Mouse (Mus musculus) liver, embryonic 11.5 days (tissue): ENCODE measurements around the gene Myadml2. TPM values are rescaled to one million over a fixed set of nuclear protein-coding genes. Genes with fewer than 3 reads are reported as not detected.
"Not testable (repeated sequence)": the region's sequence is repeated elsewhere in the genome, so short reads cannot be mapped to it uniquely, and the experiment has no call there.

Experiments used
- ATAC-seq: fragments of 200-750 bp; cut with Nextera tagmentation; replicated peaks from 2 replicates; pipeline ENCODE4 v1.8.0; 2017; ENCODE audit warnings: moderate number of reproducible peaks, mild to moderate bottlenecking, moderate TSS enrichment, moderate library complexity; ENCODE audit not compliant: low FRiP score
- DNase-seq: peaks from one replicate; pipeline ENCODE4 v3.0.0-alpha.2; 2017; ENCODE audit warnings: low spot score
- H3K27ac ChIP-seq: fragments of 300-500 bp; sonication (generic); 2 replicates; pipeline ENCODE4 v1.5.1; 2014; ENCODE audit warnings: mild to moderate bottlenecking, low read depth, low read length, control low read depth
- H3K27me3 ChIP-seq: fragments of 300-500 bp; sonication (generic); replicated peaks from 2 replicates; pipeline ENCODE4 v1.6.1; 2014; ENCODE audit warnings: low read length, mixed read lengths; ENCODE audit not compliant: control insufficient read depth, insufficient read depth
- H3K36me3 ChIP-seq: fragments of 300-500 bp; sonication (generic); 2 replicates; pipeline ENCODE4 v1.6.1; 2014; ENCODE audit warnings: mild to moderate bottlenecking, low read length, moderate library complexity, mixed read lengths; ENCODE audit not compliant: control insufficient read depth, insufficient read depth
- H3K4me1 ChIP-seq: fragments of 300-500 bp; sonication (generic); replicated peaks from 2 replicates; pipeline ENCODE4 v1.6.1; 2014; ENCODE audit warnings: low read length, mixed read lengths; ENCODE audit not compliant: control insufficient read depth, insufficient read depth
- H3K4me2 ChIP-seq: fragments of 300-500 bp; sonication (generic); 2 replicates; pipeline ENCODE4 v1.6.1; 2014; ENCODE audit warnings: mild to moderate bottlenecking, control low read depth, moderate library complexity
- H3K4me3 ChIP-seq: fragments of 300-500 bp; sonication (generic); 2 replicates; pipeline ENCODE4 v1.5.1; 2014; ENCODE audit warnings: low read depth, low read length, control low read depth
- H3K9ac ChIP-seq: fragments of 300-500 bp; sonication (generic); 2 replicates; pipeline ENCODE4 v1.6.1; 2014; ENCODE audit warnings: low read depth, low read length, control low read depth
- H3K9me3 ChIP-seq: fragments of 300-500 bp; sonication (generic); 2 replicates; pipeline ENCODE4 v1.6.1; 2016; ENCODE audit warnings: low read length, inconsistent platforms, mixed read lengths; ENCODE audit not compliant: control insufficient read depth
- WGBS: fragments of 180-500 bp; shearing (Covaris S2); extraction: QIAGEN DNeasy Blood & Tissue Kit; methylation state at CpG from one replicate; pipeline ENCODE4 v1.1.7; 2014; 5-methylcytosine and 5-hydroxymethylcytosine counted together
- polyA plus RNA-seq: library from polyadenylated mRNA; unstranded; fragments of >200 nt; fragmentation: Nextera tagmentation; extraction: Ambion mirVana; gene quantifications from 2 replicates; pipeline ENCODE4 v1.2.1, GENCODE M21; 2014

The Myadml2 gene
- polyA plus RNA-seq, 1 experiment from 2014 or later, result 0.60 TPM

DNA sequence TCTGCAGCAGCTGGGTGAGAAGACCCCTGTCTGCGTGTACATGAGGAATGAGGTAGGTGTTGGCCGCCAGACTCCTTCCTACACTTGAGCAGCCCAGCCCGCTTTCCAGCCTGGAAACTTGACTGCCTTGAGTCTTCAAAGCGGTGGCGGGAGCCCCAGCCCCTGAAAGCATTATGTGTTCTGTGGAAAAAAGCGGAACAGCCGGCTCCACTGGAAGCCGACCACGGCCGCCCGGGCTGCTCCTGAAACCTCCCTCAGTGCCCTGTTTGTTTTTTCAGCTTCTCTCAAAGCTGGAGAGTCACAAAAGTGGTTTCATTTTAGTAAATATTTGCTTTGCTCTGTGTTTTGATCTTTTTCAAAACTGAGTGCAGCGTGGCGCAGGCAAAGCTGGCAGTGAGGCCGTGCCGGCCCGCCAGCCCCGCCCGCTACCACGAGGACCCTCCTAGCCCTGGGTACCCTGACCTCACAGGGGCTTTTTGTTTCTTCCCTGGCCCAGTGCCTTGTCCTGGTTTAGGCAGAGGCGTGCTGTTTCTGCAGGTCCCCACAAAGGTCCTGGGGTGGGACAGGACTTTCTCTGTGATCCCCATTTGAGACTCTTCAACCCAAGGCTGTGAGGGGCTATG lies 38.8 kb upstream of the Myadml2 start:
- ATAC-seq, result no peak
- Histone ChIP-seq H3K4me1 (no peaks in the 10 kb centered on the region), H3K27me3 (no peaks in the 10 kb centered on the region), H3K4me3 (no peak overlapping the region), H3K36me3 (peaks cover 11% of the 10 kb centered on the region; the same call in 1 of the 2 replicates), H3K9me3 (no peaks in the 10 kb centered on the region), H3K4me2 (no peak overlapping the region), H3K9ac (no peak overlapping the region), H3K27ac (no peak overlapping the region)
- no peak for DNase-seq
- WGBS, result 88% methylated on average over 20 of the region's 20 CpGs

DNA sequence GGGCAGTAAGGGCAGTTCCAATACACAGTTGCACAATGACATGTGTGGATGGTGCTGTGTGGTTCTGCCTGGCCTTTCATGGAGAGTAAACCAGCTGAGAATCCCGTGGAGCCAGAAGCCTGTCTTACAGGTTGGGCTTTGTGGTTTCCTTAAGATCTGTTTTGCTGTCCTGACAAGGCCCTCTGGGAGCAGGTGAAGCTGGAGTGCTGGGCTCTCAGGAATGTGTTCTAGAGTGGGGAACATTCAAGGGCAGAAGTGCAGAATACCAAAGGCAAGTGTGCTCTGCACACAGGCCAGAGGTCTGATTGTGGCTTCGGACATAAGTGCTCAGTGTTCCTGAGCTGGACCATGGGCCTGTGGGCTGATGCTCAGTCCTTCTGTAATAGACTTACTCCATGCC lies 36.7 kb upstream of the Myadml2 start:
- peaks cover 15% of the 10 kb centered on the region for H3K36me3 ChIP-seq
- H3K27me3 ChIP-seq, result no peaks in the 10 kb centered on the region
- no peak for ATAC-seq
- no peaks in the 10 kb centered on the region for H3K4me1 ChIP-seq
- H3K9me3 ChIP-seq, result no peaks in the 10 kb centered on the region
- no peak overlapping the region for H3K9ac ChIP-seq
- H3K27ac ChIP-seq, result no peak overlapping the region
- H3K4me2 ChIP-seq, result no peak overlapping the region
- H3K4me3 ChIP-seq, result no peak overlapping the region
- no peak for DNase-seq
- WGBS, result 90% methylated on average over 2 of the region's 2 CpGs

DNA sequence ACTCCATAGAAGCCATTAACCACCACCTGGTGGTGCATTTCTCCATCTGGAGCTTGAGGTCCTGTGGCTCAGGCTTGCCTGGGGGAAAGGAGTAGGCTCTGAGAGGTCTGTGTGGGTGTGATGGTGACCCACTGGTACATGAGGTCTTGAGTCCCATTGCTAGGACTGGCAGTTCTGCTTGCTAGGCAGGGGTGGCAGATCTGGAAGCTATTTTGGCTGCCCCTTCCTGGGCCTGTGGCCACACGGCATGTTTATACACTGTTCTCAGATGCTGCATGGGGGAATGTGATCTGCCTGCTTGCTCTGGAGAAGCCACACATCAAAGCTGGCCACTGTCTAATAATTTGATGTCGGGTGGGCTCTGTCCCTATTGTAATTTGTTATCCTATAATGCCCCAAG lies 36.1 kb upstream of the Myadml2 start:
- H3K27me3 ChIP-seq, result no peaks in the 10 kb centered on the region
- 86% methylated on average over 2 of the region's 2 CpGs for WGBS
- no peak overlapping the region for H3K9ac ChIP-seq
- no peak overlapping the region for H3K27ac ChIP-seq
- no peak overlapping the region for H3K4me2 ChIP-seq
- H3K4me1 ChIP-seq, result no peaks in the 10 kb centered on the region
- H3K36me3 ChIP-seq, result peaks cover 12% of the 10 kb centered on the region
- H3K9me3 ChIP-seq, result no peaks in the 10 kb centered on the region
- DNase-seq (no peak), ATAC-seq (no peak)
- no peak overlapping the region for H3K4me3 ChIP-seq

DNA sequence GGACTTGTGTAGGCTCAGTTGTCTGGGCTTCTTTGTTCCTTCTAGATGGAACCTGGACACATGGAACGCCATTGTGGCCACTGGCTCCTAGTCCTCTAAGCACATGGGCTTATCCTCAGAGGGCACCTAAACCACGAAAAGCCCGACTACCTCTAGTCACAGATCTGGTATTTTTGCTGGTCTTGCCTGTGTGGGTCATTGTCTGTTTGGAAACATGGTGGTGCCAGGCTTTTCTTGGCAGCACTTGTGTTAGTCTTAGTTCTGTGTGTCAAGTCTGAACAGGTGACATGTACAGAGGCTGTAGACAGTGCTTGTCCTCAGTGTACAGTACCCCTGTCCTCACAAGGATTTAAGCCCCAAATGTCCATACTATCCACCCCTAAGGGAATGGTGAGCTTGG lies 35.6 kb upstream of the Myadml2 start:
- 77% methylated on average over 3 of the region's 3 CpGs for WGBS
- DNase-seq (no peak), ATAC-seq (no peak)
- Histone ChIP-seq H3K9me3 (no peaks in the 10 kb centered on the region), H3K36me3 (peaks cover 10% of the 10 kb centered on the region), H3K9ac (no peak overlapping the region), H3K4me1 (no peaks in the 10 kb centered on the region), H3K27me3 (no peaks in the 10 kb centered on the region), H3K4me3 (no peak overlapping the region), H3K27ac (no peak overlapping the region), H3K4me2 (no peak overlapping the region)

DNA sequence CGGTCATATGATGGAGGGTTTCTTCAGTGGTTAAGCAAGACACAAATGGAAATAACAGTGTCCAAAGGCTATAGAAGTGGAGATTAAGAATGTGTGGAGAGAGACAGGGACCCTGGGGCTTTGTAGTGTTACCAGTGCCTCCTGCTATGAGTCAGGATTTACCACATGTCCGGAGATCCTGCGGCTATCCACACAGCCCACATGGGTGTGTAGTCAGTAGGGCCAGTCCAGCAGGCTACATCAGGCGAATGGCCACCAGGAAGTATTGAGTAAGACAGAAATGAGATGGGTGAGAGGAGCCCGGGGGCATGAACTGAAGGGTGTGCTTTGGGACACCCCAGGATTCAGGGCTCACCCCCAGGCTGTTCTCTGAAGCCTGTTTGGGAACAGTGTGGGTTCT lies 34.7 kb upstream of the Myadml2 start:
- no peaks in the 10 kb centered on the region for H3K27me3 ChIP-seq
- no peak overlapping the region for H3K4me3 ChIP-seq
- peaks cover 14% of the 10 kb centered on the region for H3K36me3 ChIP-seq
- 89% methylated on average over 5 of the region's 5 CpGs for WGBS
- H3K9ac ChIP-seq, result no peak overlapping the region
- no peak overlapping the region for H3K27ac ChIP-seq
- no peak for DNase-seq
- H3K9me3 ChIP-seq, result no peaks in the 10 kb centered on the region
- no peak overlapping the region for H3K4me2 ChIP-seq
- no peaks in the 10 kb centered on the region for H3K4me1 ChIP-seq
- no peak for ATAC-seq

DNA sequence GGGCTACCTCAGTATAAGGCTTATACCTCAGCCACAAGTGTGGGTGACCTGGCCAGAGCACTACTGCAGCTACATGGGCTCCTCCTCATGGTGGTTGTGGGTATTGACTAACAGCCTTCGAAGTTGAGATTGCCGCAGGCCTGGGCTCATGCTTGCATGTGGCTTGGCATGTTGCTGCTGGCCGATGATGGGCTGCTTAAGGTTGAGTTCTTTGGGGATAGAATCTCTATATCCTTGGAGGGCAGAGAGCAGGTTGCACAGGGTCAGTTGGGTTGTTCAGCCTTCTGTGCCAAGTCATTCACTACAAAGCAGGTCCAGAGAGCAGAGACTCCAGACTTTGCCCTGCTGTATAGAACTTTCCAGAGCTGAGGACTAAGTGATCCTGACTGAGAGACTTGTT lies 32.0 kb upstream of the Myadml2 start:
- H3K4me3 ChIP-seq, result no peak overlapping the region
- ATAC-seq, result no peak
- no peaks in the 10 kb centered on the region for H3K27me3 ChIP-seq
- peaks cover 12% of the 10 kb centered on the region for H3K36me3 ChIP-seq
- DNase-seq, result no peak
- no peaks in the 10 kb centered on the region for H3K4me1 ChIP-seq
- no peak overlapping the region for H3K27ac ChIP-seq
- no peak overlapping the region for H3K4me2 ChIP-seq
- no peak overlapping the region for H3K9ac ChIP-seq
- H3K9me3 ChIP-seq, result no peaks in the 10 kb centered on the region
- 85% methylated on average over 3 of the region's 3 CpGs for WGBS

DNA sequence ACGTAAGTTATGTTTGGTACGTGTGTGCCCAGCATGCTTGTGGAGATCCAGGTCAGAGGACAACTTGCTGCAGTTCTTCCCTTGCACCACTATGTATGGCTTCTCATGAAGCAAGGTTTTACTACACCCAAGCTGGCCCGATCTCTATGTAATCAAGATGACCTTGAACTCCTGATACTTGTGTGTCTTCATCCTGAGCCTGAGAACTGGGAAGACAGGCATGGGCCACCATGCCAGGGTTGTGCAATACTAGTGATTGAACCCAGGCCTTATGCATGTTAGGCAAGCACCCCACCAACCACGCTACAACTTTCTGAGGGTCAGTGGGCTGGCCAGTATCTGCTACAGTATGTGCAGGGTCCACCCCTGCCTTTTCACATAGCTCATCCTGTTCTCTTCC lies 29.0 kb upstream of the Myadml2 start:
- no peak overlapping the region for H3K4me2 ChIP-seq
- peaks cover 10% of the 10 kb centered on the region; the same call in 1 of the 2 replicates for H3K4me1 ChIP-seq
- ATAC-seq (no peak), DNase-seq (no peak)
- 88% methylated on average over 4 of the region's 4 CpGs for WGBS
- H3K9me3 ChIP-seq, result no peaks in the 10 kb centered on the region
- no peak overlapping the region for H3K27ac ChIP-seq
- H3K27me3 ChIP-seq, result no peaks in the 10 kb centered on the region
- no peak overlapping the region for H3K4me3 ChIP-seq
- peaks cover 12% of the 10 kb centered on the region for H3K36me3 ChIP-seq
- no peak overlapping the region for H3K9ac ChIP-seq

DNA sequence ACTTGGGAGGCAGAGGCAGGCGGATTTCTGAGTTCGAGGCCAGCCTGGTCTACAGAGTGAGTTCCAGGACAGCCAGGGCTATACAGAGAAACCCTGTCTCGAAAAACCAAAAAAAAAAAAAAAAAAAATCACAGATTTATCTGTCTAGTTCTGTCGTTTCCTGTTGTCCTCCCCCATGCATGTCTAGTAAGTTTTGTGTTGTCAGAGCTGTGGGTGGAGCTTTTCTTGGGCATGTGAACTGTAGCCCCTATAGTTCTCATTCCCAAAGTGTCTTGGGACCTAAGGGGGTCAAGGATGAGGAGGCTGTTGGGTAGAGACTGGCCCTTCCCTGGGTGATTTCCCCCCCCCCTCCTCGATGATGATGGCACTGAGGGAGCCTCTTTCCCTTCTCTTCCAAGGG lies 27.9 kb upstream of the Myadml2 start:
- not testable (repeated sequence) for H3K9me3 ChIP-seq, H3K27me3 ChIP-seq, H3K27ac ChIP-seq, H3K36me3 ChIP-seq, ATAC-seq, H3K4me1 ChIP-seq, H3K4me2 ChIP-seq, DNase-seq, H3K4me3 ChIP-seq, H3K9ac ChIP-seq
- WGBS, result 72% methylated on average over 5 of the region's 5 CpGs

DNA sequence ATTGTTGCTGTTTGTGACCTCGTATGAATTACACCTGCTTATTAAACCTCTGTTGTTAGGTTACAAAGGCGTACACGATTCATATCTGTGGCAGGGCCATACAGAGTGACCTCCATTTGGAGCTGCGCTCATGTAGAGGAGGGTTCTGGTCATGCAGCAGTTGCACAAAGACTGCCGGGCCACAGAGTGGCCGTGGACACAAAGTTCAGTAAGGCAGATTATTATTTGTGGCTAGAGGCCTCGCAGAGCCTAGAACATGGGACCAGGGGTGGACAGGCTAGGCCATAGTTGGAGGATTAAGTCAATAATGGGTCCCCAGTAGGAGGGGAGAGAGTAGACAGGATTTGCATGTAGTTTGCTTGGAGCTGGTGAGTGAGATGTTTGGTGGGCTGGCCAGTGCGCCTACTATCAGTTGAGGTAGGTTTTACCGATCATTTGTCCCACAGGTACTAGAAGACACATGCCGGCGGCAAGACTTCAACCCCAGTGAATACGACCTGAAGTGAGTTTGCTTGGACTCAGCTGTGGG lies 25.7 kb upstream of the Myadml2 start:
- ATAC-seq, result no peak; the same call in 1 of the 2 replicates
- Histone ChIP-seq H3K9me3 (no peaks in the 10 kb centered on the region), H3K4me1 (peaks cover 10% of the 10 kb centered on the region; the same call in 1 of the 2 replicates), H3K27ac (peak overlapping the region; percentile 85), H3K27me3 (no peaks in the 10 kb centered on the region), H3K4me2 (peak overlapping the region; percentile 95), H3K9ac (peak overlapping the region; percentile 68), H3K4me3 (peak overlapping the region; percentile 66), H3K36me3 (peaks cover 8% of the 10 kb centered on the region)
- DNase-seq, result no peak
- 38% methylated on average over 12 of the region's 12 CpGs for WGBS
